Mouse (Mus musculus) ovary, postnatal 14 days (tissue): ENCODE data around the gene Parp16.
"Not testable (repeated sequence)": the region's sequence is repeated elsewhere in the genome, so short reads cannot be mapped to it uniquely, and the experiment has no call there.

ENCODE experiments used
- DNase-seq: peaks from one replicate; pipeline ENCODE4 v3.0.0; 2022; ENCODE audit warnings: low spot score

The Parp16 gene

GRCm38 (mm10) chr9:65178336-65179213, 16.6 kb upstream of the Parp16 start:
- DNase-seq = no peak

GRCm38 (mm10) chr9:65179817-65180624, 15.1 kb upstream of the Parp16 start:
- no peak for DNase-seq

GRCm38 (mm10) chr9:65188599-65188998, 6.6 kb upstream of the Parp16 start:
- peak; percentile 81 for DNase-seq

- no peak for DNase-seq
Measured at GRCm38 (mm10) chr9:65190306-65190705, 4.8 kb upstream of the Parp16 start.

GRCm38 (mm10) chr9:65191389-65191754, 3.8 kb upstream of the Parp16 start:
- no peak for DNase-seq

- no peak for DNase-seq
Measured at GRCm38 (mm10) chr9:65191755-65192469, 3.2 kb upstream of the Parp16 start.

GRCm38 (mm10) chr9:65193214-65193613, 1.9 kb upstream of the Parp16 start:
- no peak for DNase-seq

GRCm38 (mm10) chr9:65195621-65195981, 448 bp downstream of the Parp16 start:
- no peak for DNase-seq

GRCm38 (mm10) chr9:65195982-65196737, 1.0 kb downstream of the Parp16 start:
- DNase-seq = no peak

- DNase-seq = peak; percentile 96
Measured at GRCm38 (mm10) chr9:65196738-65197569, 1.8 kb downstream of the Parp16 start.

GRCm38 (mm10) chr9:65197826-65198225, 2.7 kb downstream of the Parp16 start:
- DNase-seq = no peak

- DNase-seq = no peak
Measured at GRCm38 (mm10) chr9:65199723-65200122, 4.6 kb downstream of the Parp16 start.

GRCm38 (mm10) chr9:65200606-65201005, 5.5 kb downstream of the Parp16 start:
- no peak for DNase-seq

- no peak for DNase-seq
Measured at GRCm38 (mm10) chr9:65201021-65201380, 5.8 kb downstream of the Parp16 start.

GRCm38 (mm10) chr9:65201381-65202164, 6.4 kb downstream of the Parp16 start:
- peak; percentile 79 for DNase-seq

GRCm38 (mm10) chr9:65202165-65202754, 7.1 kb downstream of the Parp16 start:
- DNase-seq = no peak

- no peak for DNase-seq
Measured at GRCm38 (mm10) chr9:65205049-65205815, 10.1 kb downstream of the Parp16 start.

GRCm38 (mm10) chr9:65207041-65207815, 12.1 kb downstream of the Parp16 start:
- not testable (repeated sequence) for DNase-seq
